Mouse (Mus musculus): ENCODE measurements at regions not wholly inside any gene's neighbourhood (a gene's known extent, or its start where the extent isn't known, plus 50 kb on each side); places are given as distances from the start of the nearest gene placed in this dataset.

DNA sequence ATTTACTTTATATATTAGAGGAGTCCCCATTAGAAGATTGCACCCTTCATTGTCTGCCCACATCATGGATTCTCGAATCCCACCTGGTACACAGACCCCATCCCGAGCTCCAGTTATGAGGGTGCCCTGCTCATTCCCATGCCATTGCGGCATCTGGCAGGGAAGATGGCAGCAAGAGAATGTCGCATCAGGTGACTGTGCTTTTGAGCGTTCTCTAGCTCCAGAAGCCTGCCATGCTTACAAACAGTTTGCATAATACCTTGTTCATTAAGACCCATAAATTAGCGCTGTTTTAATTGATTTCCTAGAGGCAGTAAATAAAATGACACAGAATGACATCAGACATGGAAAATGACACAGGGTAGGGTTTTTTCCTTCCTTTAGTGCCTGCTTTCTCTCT, 398.0 kb upstream of the Igfbp7 start:
- TF ChIP-seq CTCF (IDR thresholded peaks at IDR 0.05; ENCODE audit: low read depth) (no peak), EP300 (IDR thresholded peaks at IDR 0.05; ENCODE audit: low read depth) (no peak)

Data from liver, postnatal 0 days (tissue).